Mouse (Mus musculus): Measurements from ENCODE around the gene Soga3. TPM values are rescaled to one million over a fixed set of nuclear protein-coding genes. Genes with fewer than 3 reads are reported as not detected.

Soga3 gene
- total and polyA plus RNA-seq, 2 experiments from 2014 or later: 132 to 139 TPM

DNA sequence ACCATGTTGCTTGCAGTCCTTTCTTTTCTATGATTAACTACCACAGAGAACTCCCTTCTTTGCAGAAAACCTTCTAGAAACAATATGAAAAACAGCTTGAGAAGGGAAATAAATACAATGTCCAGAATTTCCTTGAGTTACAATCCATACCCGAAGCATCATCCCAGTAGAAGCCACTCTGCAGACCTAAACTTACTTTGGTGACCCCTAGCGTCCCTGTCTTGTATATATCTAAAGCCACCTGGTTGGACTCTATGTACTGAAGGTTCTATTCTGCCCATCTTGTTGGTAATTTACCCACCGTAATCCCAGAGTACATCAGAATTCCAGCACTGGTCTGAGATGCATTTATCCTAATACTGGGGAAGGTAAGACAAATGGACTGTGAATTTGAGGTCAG is 56.2 kb downstream of the Soga3 start:
- Histone ChIP-seq H3K4me3 (ENCODE audit: low read length) (no peak overlapping the region), H3K36me3 (ENCODE audit: insufficient read depth, low read length) (peaks cover 30% of the 10 kb centered on the region), H3K9me3 (ENCODE audit: low read length) (no peaks in the 10 kb centered on the region), H3K27ac (no peak overlapping the region), H3K4me1 (ENCODE audit: insufficient read depth, low read length) (no peaks in the 10 kb centered on the region), H3K4me2 (ENCODE audit: low read depth, low read length) (no peak overlapping the region), H3K9ac (replicated peaks; ENCODE audit: low read length) (no peak overlapping the region), H3K27me3 (ENCODE audit: insufficient read depth, low read length) (no peaks in the 10 kb centered on the region)
- WGBS: 75% methylated on average over 3 of the region's 3 CpGs
- DNase-seq (ENCODE audit: low spot score) (no peak), ATAC-seq (no peak)
- TF ChIP-seq CTCF (IDR thresholded peaks at IDR 0.05; ENCODE audit: low read depth): no peak

DNA sequence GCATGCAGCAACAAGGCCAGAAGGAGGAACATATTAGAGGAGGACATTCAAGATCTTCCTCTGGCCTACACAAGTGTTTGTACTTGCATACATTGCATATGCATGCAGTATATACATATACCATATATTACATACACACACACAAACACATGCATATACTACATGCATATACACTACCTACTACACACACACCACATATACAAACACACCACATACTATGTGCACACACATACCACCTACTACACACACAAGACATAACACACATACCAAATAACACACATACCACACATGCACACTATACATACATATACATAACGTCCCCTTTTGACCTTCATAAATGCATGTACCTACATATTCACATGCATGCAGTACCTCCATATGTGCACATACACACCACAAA is 57.0 kb downstream of the Soga3 start:
- no peak for TF ChIP-seq CTCF (IDR thresholded peaks at IDR 0.05; ENCODE audit: low read depth)
- ATAC-seq (0 out of 2 replicates have a peak, but pooled peaks have one; percentile 18), DNase-seq (ENCODE audit: low spot score) (no peak)
- H3K36me3 ChIP-seq (ENCODE audit: insufficient read depth, low read length): peaks cover 30% of the 10 kb centered on the region
- no peak overlapping the region for H3K9ac ChIP-seq (replicated peaks; ENCODE audit: low read length)
- H3K27ac ChIP-seq: no peak overlapping the region
- no peaks in the 10 kb centered on the region for H3K9me3 ChIP-seq (ENCODE audit: low read length)
- H3K4me3 ChIP-seq (ENCODE audit: low read length): no peak overlapping the region
- 95% methylated on average over 1 of the region's 1 CpGs for WGBS
- no peaks in the 10 kb centered on the region for H3K4me1 ChIP-seq (ENCODE audit: insufficient read depth, low read length)
- no peak overlapping the region for H3K4me2 ChIP-seq (ENCODE audit: low read depth, low read length)
- no peaks in the 10 kb centered on the region for H3K27me3 ChIP-seq (ENCODE audit: insufficient read depth, low read length)

DNA sequence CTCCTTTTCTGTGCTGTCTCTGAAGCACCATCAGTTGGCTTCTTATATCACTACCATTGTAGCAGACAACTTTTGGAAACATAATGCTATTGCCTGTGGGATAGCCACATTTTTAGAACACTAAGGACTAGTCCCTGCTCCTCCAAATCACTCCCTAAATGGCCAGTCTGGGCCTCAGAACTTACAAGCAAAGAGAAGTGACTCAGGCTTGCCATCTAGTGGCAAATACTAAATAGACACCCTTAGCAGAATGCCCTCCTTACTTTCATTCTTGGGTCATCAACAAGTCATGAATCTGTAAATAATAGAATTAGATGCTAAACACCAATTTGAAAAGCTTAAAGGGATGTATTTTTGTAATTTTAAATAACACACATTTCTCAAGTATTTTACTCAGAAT is 63.1 kb downstream of the Soga3 start:
- no peak overlapping the region for H3K4me2 ChIP-seq (ENCODE audit: low read depth, low read length)
- H3K9me3 ChIP-seq (ENCODE audit: low read length): no peaks in the 10 kb centered on the region
- no peak overlapping the region for H3K4me3 ChIP-seq (ENCODE audit: low read length)
- DNase-seq (ENCODE audit: low spot score) (peak; percentile 81), ATAC-seq (peak; percentile 82)
- no peaks in the 10 kb centered on the region for H3K4me1 ChIP-seq (ENCODE audit: insufficient read depth, low read length)
- peak; percentile 81 for TF ChIP-seq CTCF (IDR thresholded peaks at IDR 0.05; ENCODE audit: low read depth)
- H3K9ac ChIP-seq (replicated peaks; ENCODE audit: low read length): no peak overlapping the region
- no peaks in the 10 kb centered on the region for H3K27me3 ChIP-seq (ENCODE audit: insufficient read depth, low read length)
- H3K36me3 ChIP-seq (ENCODE audit: insufficient read depth, low read length): no peaks in the 10 kb centered on the region
- H3K27ac ChIP-seq: no peak overlapping the region

GRCm38 (mm10) chr10:29208735-29209134 is 65.1 kb downstream of the Soga3 start:
- DNase-seq (ENCODE audit: low spot score) (no peak), ATAC-seq (no peak)
- H3K27me3 ChIP-seq (ENCODE audit: insufficient read depth, low read length): no peaks in the 10 kb centered on the region
- no peaks in the 10 kb centered on the region for H3K9me3 ChIP-seq (ENCODE audit: low read length)
- no peak overlapping the region for H3K27ac ChIP-seq
- WGBS: 51% methylated on average over 3 of the region's 3 CpGs
- H3K4me1 ChIP-seq (ENCODE audit: insufficient read depth, low read length): no peaks in the 10 kb centered on the region
- H3K4me3 ChIP-seq (ENCODE audit: low read length): no peak overlapping the region
- H3K9ac ChIP-seq (replicated peaks; ENCODE audit: low read length): no peak overlapping the region
- H3K36me3 ChIP-seq (ENCODE audit: insufficient read depth, low read length): no peaks in the 10 kb centered on the region
- H3K4me2 ChIP-seq (ENCODE audit: low read depth, low read length): no peak overlapping the region
- no peak for TF ChIP-seq CTCF (IDR thresholded peaks at IDR 0.05; ENCODE audit: low read depth)

GRCm38 (mm10) chr10:29211453-29211852 is 67.8 kb downstream of the Soga3 start, which contains the start of gene 9330159F19Rik:
Gene 9330159F19Rik, plus strand, starts transcription at chr10:29211606.
- Histone ChIP-seq H3K4me2 (ENCODE audit: low read depth, low read length) (no peak within 1 kb of the TSS), H3K36me3 (ENCODE audit: insufficient read depth, low read length) (no peaks in the 10 kb centered on the region), H3K27me3 (ENCODE audit: insufficient read depth, low read length) (no peaks in the 10 kb centered on the region), H3K9ac (replicated peaks; ENCODE audit: low read length) (no peak within 1 kb of the TSS), H3K9me3 (ENCODE audit: low read length) (no peaks in the 10 kb centered on the region), H3K4me1 (ENCODE audit: insufficient read depth, low read length) (no peaks in the 10 kb centered on the region), H3K4me3 (ENCODE audit: low read length) (no peak within 1 kb of the TSS), H3K27ac (peak within 1 kb of the TSS; percentile 11; the same call in 1 of the 2 replicates)
- ATAC-seq: peak; percentile 75; the same call in 1 of the 2 replicates
- 17% methylated on average over 4 of the region's 4 CpGs for WGBS
- no peak for TF ChIP-seq CTCF (IDR thresholded peaks at IDR 0.05; ENCODE audit: low read depth)
- peak; percentile 62 for DNase-seq (ENCODE audit: low spot score)

GRCm38 (mm10) chr10:29213534-29214100 is 70.0 kb downstream of the Soga3 start:
- no peak for TF ChIP-seq CTCF (IDR thresholded peaks at IDR 0.05; ENCODE audit: low read depth)
- H3K27ac ChIP-seq: peak overlapping the region; percentile 4; the same call in 1 of the 2 replicates
- ATAC-seq: peak; percentile 59
- H3K36me3 ChIP-seq (ENCODE audit: insufficient read depth, low read length): no peaks in the 10 kb centered on the region
- H3K9me3 ChIP-seq (ENCODE audit: low read length): no peaks in the 10 kb centered on the region
- no peak overlapping the region for H3K9ac ChIP-seq (replicated peaks; ENCODE audit: low read length)
- WGBS: 45% methylated on average over 3 of the region's 3 CpGs
- no peak overlapping the region for H3K4me2 ChIP-seq (ENCODE audit: low read depth, low read length)
- peak; percentile 29 for DNase-seq (ENCODE audit: low spot score)
- H3K4me3 ChIP-seq (ENCODE audit: low read length): no peak overlapping the region
- no peaks in the 10 kb centered on the region for H3K4me1 ChIP-seq (ENCODE audit: insufficient read depth, low read length)
- no peaks in the 10 kb centered on the region for H3K27me3 ChIP-seq (ENCODE audit: insufficient read depth, low read length)

DNA sequence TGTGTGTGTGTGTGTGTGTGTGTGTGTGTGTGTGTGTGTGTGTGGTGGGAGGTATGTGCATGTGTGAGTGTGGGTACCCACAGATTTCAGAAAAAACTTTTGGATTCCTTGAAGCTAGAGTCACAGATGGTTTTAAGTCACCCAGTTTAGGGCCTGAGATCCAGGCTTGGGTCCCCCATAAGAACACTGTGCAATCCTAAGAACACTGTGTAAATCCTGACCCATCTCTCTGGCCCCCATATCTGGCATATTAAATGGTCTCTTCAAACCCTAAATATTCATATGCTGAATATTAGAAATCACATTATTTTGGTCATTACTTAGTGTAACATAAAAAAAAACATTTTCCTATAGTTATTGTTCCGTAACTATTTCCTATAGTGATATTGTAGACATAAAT is 73.3 kb downstream of the Soga3 start:
- H3K9me3 ChIP-seq (ENCODE audit: low read length): no peaks in the 10 kb centered on the region
- DNase-seq (ENCODE audit: low spot score) (no peak), ATAC-seq (no peak)
- no peak overlapping the region for H3K9ac ChIP-seq (replicated peaks; ENCODE audit: low read length)
- WGBS: 97% methylated on average over 1 of the region's 1 CpGs
- H3K27me3 ChIP-seq (ENCODE audit: insufficient read depth, low read length): no peaks in the 10 kb centered on the region
- no peak for TF ChIP-seq CTCF (IDR thresholded peaks at IDR 0.05; ENCODE audit: low read depth)
- no peak overlapping the region for H3K27ac ChIP-seq
- no peaks in the 10 kb centered on the region for H3K4me1 ChIP-seq (ENCODE audit: insufficient read depth, low read length)
- H3K4me2 ChIP-seq (ENCODE audit: low read depth, low read length): no peak overlapping the region
- peaks cover 3% of the 10 kb centered on the region; the same call in 1 of the 2 replicates for H3K36me3 ChIP-seq (ENCODE audit: insufficient read depth, low read length)
- H3K4me3 ChIP-seq (ENCODE audit: low read length): no peak overlapping the region
